Mouse (Mus musculus) brain, embryonic 18.5 days (tissue): Measurements from ENCODE around the gene Morn3.
A peak's percentile ranks its signal among the peaks of the same experiment; 100 is the strongest.

Experiments
- DNase-seq: peaks from one replicate; pipeline ENCODE4 v3.0.0-alpha.2; 2012; ENCODE audit warnings: low read depth, low spot score

Morn3 gene

GRCm38 (mm10) chr5:123060706-123061401, 14.0 kb upstream of the Morn3 start:
- no peak for DNase-seq

- DNase-seq, result no peak
Observed at GRCm38 (mm10) chr5:123059757-123060520, 13.1 kb upstream of the Morn3 start.

- DNase-seq, result no peak
Observed at GRCm38 (mm10) chr5:123058251-123059102, 11.7 kb upstream of the Morn3 start.

GRCm38 (mm10) chr5:123057366-123058250, 10.8 kb upstream of the Morn3 start:
- peak; percentile 99 for DNase-seq

GRCm38 (mm10) chr5:123051736-123052135, 4.9 kb upstream of the Morn3 start:
- no peak for DNase-seq

- no peak for DNase-seq
Observed at GRCm38 (mm10) chr5:123050918-123051317, 4.1 kb upstream of the Morn3 start.

- no peak for DNase-seq
Observed at GRCm38 (mm10) chr5:123049271-123049670, 2.5 kb upstream of the Morn3 start.

GRCm38 (mm10) chr5:123045561-123046295, 1.1 kb downstream of the Morn3 start:
- no peak for DNase-seq

GRCm38 (mm10) chr5:123043856-123044255, 3.0 kb downstream of the Morn3 start:
- no peak for DNase-seq

GRCm38 (mm10) chr5:123040796-123041195, 6.0 kb downstream of the Morn3 start:
- DNase-seq, result no peak

- no peak for DNase-seq
Observed at GRCm38 (mm10) chr5:123039120-123039752, 7.6 kb downstream of the Morn3 start.

GRCm38 (mm10) chr5:123038115-123038514, 8.7 kb downstream of the Morn3 start:
- no peak for DNase-seq

- no peak for DNase-seq
Observed at GRCm38 (mm10) chr5:123035564-123035963, 11.3 kb downstream of the Morn3 start.

GRCm38 (mm10) chr5:123035089-123035488, 11.7 kb downstream of the Morn3 start:
- no peak for DNase-seq

- DNase-seq, result no peak
Observed at GRCm38 (mm10) chr5:123033646-123034160, 13.1 kb downstream of the Morn3 start.

- DNase-seq, result no peak
Observed at GRCm38 (mm10) chr5:123031312-123031711, 15.5 kb downstream of the Morn3 start.

GRCm38 (mm10) chr5:123029729-123030128, 17.1 kb downstream of the Morn3 start:
- DNase-seq, result no peak

- DNase-seq, result no peak
Observed at GRCm38 (mm10) chr5:123027436-123027835, 19.4 kb downstream of the Morn3 start.

- no peak for DNase-seq
Observed at GRCm38 (mm10) chr5:123026414-123026813, 20.4 kb downstream of the Morn3 start.
